Mouse (Mus musculus) spleen, adult 18-20 months (tissue): ENCODE measurements around the gene Top1.

Source experiments
- DNase-seq, 2 experiments: peaks; one replicate each; pipeline ENCODE4 v3.0.0; 2022; ENCODE audit warnings: mixed read lengths in 2 of 2

The Top1 gene

GRCm38 (mm10) chr2:160722714-160723113 is 77.0 kb downstream of the Top1 start:
- DNase-seq, result no peak

GRCm38 (mm10) chr2:160723613-160724375 is 78.1 kb downstream of the Top1 start:
- no peak for DNase-seq

GRCm38 (mm10) chr2:160724536-160724935 is 78.8 kb downstream of the Top1 start:
- DNase-seq, result no peak

GRCm38 (mm10) chr2:160725877-160726864 is 80.5 kb downstream of the Top1 start:
- no peak for DNase-seq

- DNase-seq, result no peak
Measured at GRCm38 (mm10) chr2:160728972-160729371, 83.3 kb downstream of the Top1 start.

- DNase-seq, result no peak
Measured at GRCm38 (mm10) chr2:160729436-160729835, 83.7 kb downstream of the Top1 start.

GRCm38 (mm10) chr2:160729851-160730796 is 84.4 kb downstream of the Top1 start:
- no peak for DNase-seq

GRCm38 (mm10) chr2:160730797-160731116 is 85.1 kb downstream of the Top1 start:
- DNase-seq, result no peak

GRCm38 (mm10) chr2:160731117-160731838 is 85.6 kb downstream of the Top1 start, which contains the start of gene Plcg1:
Gene Plcg1, plus strand, starts transcription at chr2:160731300.
- DNase-seq, result peak; percentile 87 to 95

- DNase-seq, result no peak
Measured at GRCm38 (mm10) chr2:160731839-160732261, 86.2 kb downstream of the Top1 start.

- DNase-seq, result no peak
Measured at GRCm38 (mm10) chr2:160732420-160732995, 86.8 kb downstream of the Top1 start.

GRCm38 (mm10) chr2:160733131-160733531 is 87.4 kb downstream of the Top1 start:
- DNase-seq, result no peak

GRCm38 (mm10) chr2:160734331-160734730 is 88.6 kb downstream of the Top1 start:
- DNase-seq, result no peak

- DNase-seq, result no peak
Measured at GRCm38 (mm10) chr2:160735706-160736310, 90.1 kb downstream of the Top1 start.

GRCm38 (mm10) chr2:160736466-160736865 is 90.8 kb downstream of the Top1 start:
- no peak for DNase-seq

- DNase-seq, result no peak
Measured at GRCm38 (mm10) chr2:160738354-160738753, 92.7 kb downstream of the Top1 start.

GRCm38 (mm10) chr2:160739647-160740356 is 94.1 kb downstream of the Top1 start:
- no peak for DNase-seq

GRCm38 (mm10) chr2:160740521-160741156 is 95.0 kb downstream of the Top1 start:
- DNase-seq, result no peak

GRCm38 (mm10) chr2:160741580-160741979 is 95.9 kb downstream of the Top1 start:
- no peak for DNase-seq

- no peak for DNase-seq
Measured at GRCm38 (mm10) chr2:160742161-160742609, 96.5 kb downstream of the Top1 start.
